Mouse (Mus musculus) cerebellum, adult 11-12 months (tissue): Measurements from ENCODE around the gene Gm48551.

Experiments used
- DNase-seq: peaks from one replicate; pipeline ENCODE4 v3.0.0; 2022

Gm48551 gene

DNA sequence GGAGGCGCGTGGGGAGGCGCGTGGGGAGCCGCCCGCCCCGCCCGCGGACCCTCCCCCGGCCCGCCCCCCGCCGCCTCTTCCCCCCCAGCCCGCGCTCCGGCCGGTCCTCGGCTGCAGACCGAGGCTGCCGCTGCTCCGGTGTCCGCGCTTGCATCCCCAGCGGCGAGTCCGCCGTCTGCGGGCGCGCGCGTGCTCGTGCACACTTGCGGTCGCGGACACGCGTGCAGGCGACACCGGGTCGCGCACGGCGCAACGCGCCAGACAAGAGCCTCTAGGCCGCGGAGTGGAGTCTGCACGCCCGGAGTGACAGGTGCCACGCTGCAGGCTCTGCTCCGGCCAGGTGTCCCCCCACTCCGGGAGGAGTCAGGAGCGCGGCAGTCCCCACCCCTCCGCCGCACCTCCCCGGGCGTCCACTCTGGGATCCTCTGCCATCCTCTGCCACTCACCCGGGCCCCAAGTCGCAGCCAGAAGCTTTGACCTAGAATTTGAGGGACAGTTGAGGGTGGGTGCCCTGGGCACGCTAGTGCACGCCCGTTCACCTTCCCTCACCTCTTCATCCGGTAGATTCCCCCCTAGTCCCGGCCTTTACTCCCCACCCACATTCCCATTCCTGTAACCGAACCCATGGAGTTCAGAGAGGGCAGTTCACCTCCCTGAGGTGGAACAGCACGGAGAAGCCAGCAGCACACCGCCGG is 46.7 kb downstream of the Gm48551 start:
- peak; percentile 92 for DNase-seq

- peak; percentile 84 for DNase-seq
Observed at GRCm38 (mm10) chr10:81431526-81432168, 47.4 kb downstream of the Gm48551 start.

GRCm38 (mm10) chr10:81432169-81432867 is 48.1 kb downstream of the Gm48551 start:
- peak; percentile 75 for DNase-seq

GRCm38 (mm10) chr10:81432868-81433262 is 48.6 kb downstream of the Gm48551 start:
- DNase-seq, result peak; percentile 97

DNA sequence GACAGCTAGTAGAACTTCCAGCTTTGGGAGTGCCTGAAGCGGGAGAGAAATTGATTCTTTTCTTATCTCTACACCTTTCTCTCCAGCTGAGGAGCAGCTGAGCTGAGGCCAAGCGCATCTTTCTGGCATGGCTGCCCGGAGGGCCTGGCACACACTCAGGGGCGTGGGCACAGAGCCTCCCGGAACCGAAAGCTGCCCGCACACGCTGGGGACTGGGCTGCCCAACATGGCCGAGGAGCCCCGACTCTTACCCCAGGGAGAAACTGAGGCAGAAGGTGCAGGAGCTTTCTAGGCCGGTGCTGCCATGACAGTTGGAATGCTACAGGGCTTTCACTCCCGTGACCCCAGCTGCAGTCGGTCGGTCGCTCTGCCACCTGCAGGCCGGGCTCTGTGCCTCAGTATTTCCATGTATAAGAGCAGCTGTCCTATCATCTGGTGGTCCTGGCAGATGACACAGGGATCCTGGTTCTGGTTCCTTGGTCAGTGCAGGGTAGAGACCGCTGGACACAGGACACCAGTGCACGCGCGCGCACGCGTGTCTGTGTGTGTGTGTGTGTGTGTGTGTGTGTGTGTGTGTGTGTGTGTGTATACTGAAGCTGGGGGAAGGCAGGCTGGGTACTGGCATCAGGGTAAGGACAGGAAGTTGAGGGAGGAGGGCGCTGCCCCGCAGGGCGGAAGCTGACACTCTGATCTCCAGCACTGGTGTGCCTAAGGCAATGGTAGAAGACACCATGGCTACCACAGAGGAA is 49.4 kb downstream of the Gm48551 start:
- peak; percentile 74 for DNase-seq

DNA sequence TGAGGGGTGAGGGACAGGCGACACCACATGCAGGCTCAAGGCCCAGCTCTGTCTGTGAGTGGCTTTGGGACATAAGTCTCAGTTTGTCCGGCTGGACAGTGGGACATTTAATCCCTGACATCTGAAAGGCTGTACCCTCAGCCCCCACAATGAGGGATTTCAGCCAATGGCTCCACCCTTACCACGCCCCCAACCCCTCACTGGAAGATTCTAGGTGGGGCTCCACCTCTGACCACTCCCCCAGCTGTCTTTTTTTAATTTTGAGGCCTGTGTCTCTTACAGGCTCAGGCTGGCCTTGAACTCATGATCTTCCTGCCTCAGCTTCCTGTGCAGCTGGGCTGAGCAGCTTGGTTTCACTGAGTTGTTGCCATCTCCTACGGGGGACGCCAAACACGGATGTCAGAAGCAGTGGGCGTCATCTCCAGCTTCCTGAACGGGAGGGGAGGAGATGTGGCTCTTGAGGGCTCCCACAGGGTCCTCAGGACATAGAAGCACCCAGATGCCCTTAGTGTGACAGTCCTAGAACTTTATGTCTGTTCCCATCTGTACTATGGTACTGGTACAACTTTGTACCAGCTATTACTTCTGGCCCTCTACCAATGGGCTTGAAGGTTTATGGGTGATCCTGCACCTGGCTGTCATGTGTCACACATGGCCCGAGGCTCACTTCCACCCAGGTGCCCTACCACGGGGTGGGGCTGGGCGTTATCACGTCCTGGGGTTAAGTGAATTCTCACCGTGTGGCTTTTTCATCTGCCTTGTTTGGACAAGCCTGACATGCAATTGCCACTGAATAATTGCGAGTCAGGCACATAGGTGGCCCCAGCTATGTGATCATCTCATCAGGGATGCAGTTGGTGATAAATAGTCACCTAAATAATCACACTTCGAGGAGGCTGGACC is 50.3 kb downstream of the Gm48551 start:
- peak; percentile 63 for DNase-seq

DNA sequence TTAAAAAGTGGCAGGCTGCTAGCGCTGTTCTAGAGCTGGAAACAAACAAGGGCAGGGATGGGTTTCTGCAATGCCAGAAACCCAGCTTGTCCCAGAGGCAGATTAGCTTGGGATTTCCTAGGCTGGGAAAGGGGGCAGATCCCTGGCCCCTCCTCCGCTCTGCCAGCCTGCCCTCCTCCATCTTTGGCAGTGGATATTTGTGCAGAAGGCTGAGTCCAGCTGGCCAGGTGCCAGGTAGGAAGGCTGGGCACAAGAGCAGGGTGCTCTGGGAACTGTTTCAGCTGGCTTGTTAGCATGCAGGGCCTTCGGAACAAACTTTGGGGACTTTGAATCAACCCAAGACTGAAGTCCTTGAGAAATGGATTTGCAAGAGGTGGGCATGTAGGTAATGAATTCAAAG is 51.2 kb downstream of the Gm48551 start:
- DNase-seq, result peak; percentile 89

GRCm38 (mm10) chr10:81441019-81441418 is 56.8 kb downstream of the Gm48551 start:
- DNase-seq, result no peak
